Mouse (Mus musculus) stomach, postnatal 0 days (tissue): ENCODE results near the gene Arl8b.

Experiments
- CTCF ChIP-seq: IDR thresholded peaks from 2 replicates; pipeline ENCODE4 v1.5.1; 2016; ENCODE audit warnings: antibody characterized with exemption, low read depth, mild to moderate bottlenecking, moderate library complexity
- EP300 ChIP-seq: optimal IDR thresholded peaks from 2 replicates; pipeline ENCODE3; 2016; ENCODE audit warnings: antibody characterized with exemption

DNA sequence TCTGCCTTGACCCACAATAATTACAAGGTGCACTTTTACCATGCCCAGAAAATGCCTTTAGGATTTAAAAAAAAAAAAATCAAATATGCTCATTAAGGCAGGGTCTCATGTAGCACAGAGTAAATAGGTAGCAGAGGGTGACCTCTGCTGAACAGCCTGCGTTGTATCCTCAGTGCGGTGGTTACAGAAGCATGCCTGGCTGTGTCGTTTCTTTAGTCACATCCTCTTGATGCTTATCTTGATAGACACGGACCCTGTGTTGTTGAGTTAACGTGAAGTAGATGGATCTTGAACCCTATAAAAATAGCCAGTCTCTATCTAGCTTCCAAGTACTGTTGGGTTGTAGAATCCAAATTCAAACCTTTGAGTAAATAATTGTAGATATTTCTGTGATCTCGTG, 50.1 kb downstream of the Arl8b start:
- no peak for TF ChIP-seq EP300
- TF ChIP-seq CTCF, result no peak
